Mouse (Mus musculus) right cerebral cortex, postnatal 4 days (tissue): ENCODE results near the gene Mob4.
"Not testable (repeated sequence)": the region's sequence is repeated elsewhere in the genome, so short reads cannot be mapped to it uniquely, and the experiment has no call there.

Experiments used
- DNase-seq: peaks from one replicate; pipeline ENCODE4 v3.0.0-alpha.2; 2022

Mob4 gene

DNA sequence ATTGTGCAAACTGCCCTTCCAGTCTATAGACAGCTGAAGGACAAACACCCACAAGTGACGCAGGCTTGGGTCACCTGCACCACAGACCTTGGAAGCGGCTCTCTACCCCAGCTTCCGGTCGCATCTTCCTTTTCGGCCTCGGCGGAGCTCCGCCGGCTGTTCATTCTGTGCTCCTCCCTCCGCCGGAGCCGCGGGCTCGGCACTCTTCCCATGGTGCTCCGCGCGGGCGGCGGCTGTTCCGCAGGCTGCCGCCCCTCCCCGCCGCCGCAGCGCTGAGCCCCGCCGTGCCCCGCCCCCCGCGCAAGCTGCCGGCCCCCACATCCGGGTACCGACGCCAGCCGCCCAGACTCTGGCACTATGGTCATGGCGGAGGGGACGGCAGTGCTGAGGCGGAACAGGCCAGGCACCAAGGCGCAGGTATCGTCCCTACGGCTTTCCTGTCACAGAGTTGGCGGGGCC lies at the start of gene Mob4:
Gene Mob4 (plus strand): TSS at position 289 of the 459 bp plus-strand sequence.
- peak; percentile 97 for DNase-seq

DNA sequence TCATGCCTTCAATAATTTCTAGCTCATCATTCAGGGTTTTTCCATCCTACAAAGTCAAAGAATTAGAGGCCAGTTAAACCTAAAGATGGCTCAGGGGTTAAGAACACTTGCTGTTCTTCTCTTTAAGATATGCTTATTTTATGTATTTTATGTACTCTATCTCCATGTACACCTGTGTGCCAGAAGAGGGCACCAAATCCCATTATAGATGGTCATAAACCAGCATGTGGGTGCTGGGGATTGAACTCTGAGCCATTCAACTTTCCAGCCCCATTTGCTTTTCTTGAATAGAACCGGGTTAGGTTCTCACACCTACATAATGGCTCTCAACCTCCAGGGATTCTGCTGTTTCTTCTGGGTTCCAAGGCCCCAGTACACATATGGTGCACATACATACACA lies 48.9 kb upstream of the Mob4 start:
- no peak for DNase-seq

DNA sequence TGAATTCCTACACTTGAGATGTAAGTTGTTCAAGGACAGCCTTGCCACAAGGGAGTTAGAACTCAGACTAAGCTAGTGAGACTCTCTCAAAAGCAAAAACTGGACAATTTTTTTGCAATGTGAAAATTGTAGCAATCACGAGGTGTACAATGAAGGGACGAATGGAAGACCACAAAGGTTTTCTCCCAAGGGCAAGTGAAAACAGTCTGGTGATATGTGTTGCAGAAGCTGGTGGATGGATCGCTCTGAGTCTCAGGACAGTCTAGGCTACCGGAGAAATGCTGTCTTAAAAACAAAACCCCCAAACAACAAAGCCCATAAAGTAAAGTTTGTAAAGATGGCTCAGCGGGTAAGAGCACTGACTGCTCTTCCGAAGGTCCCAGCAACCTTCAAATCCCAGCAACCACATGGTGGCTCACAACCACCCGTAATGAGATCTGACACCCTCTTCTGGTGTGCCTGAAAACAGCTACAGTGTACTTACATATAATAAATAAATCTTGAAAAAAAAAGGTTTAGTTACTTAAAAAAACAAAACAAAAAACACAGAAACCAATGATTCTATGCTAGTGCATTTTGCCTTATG lies 45.2 kb upstream of the Mob4 start:
- DNase-seq: no peak

DNA sequence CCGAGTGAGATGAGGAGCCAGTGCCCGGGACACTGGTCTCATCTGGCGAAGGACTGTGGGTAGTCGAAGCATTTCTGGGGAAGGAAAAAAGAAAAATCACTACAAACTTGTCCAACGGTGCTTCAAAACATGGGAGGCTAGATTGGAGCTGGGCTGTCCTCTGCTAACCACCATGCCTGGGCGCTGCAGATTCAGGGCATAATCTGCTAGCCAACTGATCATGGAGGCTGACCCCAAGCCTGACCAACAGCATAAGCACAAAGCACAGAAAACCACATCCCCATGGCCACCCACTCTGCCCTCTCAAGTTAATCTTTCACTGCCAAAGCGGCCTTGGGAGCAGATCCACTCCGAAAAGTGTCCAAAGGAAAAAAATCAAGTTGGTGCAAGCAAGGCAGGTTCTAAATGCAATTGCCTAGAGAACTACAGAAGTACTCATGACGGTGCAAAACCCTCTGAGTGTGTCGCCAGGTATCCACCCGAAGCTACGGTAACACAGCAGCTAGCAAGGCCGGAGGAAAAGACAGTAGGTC lies 44.1 kb upstream of the Mob4 start:
- no peak for DNase-seq

DNA sequence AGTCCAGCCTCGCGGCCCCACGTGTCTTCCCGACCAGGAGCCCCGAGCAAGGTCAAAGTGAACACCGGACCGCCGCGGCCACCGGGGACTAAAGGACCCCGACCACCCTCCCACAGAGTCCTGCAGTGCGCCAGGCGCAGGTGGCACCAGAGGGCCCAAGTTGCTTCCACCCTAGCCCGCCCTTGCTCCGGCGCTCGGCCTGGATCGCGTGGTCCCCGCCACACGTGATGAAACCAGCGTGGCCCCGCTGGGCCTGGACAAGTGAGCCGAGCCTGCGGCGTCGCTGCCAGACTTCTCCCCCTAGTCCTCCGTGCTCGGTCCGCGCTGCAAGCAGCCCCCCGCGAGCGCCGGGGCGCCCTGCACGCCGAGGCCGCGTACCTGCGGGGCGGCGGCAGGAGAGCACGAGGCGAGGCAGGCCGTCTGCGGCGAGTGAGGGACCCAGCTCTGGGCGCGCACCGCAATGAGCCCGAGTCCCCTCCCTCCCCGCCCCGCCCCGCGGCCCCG lies 43.6 kb upstream of the Mob4 start:
- peak; percentile 67 for DNase-seq

DNA sequence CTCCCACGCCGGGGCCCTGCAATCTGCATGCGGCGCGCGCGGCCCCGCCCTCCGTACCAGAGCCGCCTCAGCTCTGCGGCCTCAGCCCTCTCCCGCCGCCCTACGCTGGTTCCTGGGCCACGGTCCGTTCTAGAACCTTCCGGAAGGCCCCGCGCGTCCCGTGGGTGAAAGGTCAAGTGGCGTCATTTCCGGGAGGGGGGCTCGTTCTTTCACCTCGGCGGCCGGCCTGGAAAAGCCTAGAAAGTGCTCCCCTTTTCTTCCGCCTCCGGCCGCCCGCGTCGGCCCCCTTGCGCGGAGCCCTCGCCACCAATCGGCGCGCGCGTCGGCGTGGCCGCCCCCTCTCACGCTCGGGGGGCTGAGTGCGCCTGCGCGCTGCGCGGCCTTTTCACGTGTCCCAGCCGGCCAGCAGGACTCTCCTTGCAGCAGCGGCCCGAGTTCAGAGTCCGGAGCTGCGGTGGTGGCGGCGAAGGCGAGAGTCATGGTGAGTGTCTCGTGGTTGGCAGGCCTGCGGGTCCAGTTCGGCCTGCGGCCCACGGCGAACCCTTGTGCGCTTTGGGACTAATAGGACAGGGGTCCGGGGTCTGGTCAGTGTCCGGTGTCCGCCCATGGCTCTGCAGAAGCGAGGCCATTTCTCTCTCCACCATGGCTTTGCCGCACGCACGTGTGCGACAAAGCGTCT lies 43.0 kb upstream of the Mob4 start, which contains the start of the genes Hspe1 and Hspd1:
Gene Hspe1 (plus strand): TSS at position 201 of the 679 bp plus-strand sequence.
Gene Hspd1 (minus strand): TSS at position 312 of the 679 bp plus-strand sequence.
- peak; percentile 97 for DNase-seq

DNA sequence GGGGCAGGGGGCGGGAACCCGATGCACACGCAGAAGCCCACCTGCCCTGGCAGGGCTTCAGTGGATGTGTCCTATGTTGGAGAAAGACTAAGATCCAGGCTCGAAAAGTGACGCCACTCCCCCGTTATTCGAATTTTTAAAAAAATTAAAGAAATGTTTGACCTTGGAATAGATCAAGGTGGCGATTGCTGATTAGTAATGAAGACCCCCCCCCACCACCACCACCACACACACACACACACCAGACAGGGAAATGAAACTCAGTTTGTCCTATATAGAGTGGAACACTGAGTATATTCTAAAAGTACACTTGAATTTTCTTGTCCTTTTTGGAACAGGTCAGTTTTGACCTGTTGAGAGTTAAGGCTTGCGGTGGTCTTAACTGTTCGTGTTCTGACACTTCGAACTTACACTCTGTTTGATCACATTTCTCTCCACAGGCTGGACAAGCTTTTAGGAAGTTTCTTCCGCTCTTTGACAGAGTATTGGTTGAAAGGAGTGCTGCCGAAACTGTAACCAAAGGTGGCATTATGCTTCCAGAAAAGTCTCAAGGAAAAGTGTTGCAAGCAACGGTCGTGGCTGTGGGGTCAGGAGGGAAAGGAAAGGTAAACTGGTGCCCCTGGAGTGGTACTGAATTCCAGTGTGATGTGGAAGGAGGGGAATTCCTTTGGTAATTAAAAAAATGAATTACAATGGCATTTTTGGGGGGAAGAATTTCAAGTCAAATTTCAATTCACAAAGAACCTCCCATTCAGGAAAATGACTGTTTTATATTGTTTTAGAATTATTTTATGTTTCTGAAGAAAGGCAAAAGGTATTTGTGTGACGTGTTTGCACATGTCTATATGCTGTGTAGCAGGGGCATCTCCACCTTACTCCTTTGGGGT lies 42.2 kb upstream of the Mob4 start:
- DNase-seq: no peak

DNA sequence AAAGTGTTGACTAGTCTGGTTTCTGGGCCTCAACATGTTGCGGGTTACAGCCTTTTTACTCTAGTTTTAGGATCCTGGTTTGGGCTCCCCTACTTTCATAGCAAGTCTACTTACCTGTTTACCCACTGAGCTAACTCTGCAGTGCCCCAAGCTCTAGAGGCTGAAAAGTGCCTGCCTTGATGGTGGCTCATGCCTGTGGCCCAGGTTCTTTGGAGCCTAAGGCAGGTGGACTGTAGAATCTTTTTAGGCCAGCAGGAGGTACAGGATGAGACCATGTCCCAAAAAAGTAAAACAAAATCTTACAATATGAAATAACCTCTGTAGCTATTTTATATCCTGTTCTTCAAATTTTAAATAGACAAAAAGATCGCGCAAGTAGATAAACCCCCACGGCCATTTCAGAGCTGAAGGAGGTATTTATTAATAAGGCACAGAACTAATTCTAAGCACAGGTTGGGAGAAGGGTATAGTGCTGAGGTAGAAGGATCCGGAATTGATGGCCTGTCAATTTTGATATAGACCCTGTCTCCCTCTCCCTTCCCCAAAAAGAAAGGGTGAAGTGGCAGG lies 41.5 kb upstream of the Mob4 start:
- no peak for DNase-seq

DNA sequence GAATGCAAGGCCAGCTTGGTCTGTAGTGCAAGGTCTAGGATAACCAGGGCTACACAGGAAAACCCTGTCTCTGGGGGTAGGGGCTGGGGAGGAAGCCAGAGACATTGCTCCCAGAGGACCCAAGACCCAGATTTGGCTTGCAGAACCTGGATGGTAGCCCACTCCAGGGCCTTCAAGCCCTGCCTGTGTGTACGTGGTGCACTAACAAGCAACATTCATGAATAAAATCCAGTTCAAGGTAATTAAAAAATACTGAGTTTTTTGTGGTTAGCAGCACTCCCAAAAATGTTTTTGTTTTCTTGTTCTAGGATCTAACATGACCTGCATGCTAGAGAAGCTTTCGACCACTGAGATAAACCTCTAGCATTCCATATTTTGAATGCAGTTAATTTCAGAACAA lies 39.0 kb upstream of the Mob4 start:
- DNase-seq: no peak

DNA sequence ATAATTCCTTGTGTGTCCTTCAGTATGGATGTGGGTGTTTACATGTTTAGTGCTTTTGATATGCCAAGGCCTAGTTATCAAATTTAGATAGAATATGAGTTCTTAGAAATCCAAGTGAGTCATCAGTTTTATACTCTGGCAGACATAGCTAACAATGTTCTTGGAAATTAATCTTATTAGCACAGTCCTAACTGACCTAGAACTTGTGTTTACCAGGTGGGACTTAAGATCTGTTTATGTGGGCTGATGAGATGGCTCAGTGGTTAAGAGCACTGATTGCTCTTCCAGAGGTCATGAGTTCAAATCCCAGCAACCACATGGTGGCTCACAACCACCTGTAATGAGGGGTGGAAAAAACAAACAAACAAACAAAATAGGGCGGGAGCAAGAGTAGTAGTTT lies 38.6 kb upstream of the Mob4 start:
- no peak for DNase-seq

DNA sequence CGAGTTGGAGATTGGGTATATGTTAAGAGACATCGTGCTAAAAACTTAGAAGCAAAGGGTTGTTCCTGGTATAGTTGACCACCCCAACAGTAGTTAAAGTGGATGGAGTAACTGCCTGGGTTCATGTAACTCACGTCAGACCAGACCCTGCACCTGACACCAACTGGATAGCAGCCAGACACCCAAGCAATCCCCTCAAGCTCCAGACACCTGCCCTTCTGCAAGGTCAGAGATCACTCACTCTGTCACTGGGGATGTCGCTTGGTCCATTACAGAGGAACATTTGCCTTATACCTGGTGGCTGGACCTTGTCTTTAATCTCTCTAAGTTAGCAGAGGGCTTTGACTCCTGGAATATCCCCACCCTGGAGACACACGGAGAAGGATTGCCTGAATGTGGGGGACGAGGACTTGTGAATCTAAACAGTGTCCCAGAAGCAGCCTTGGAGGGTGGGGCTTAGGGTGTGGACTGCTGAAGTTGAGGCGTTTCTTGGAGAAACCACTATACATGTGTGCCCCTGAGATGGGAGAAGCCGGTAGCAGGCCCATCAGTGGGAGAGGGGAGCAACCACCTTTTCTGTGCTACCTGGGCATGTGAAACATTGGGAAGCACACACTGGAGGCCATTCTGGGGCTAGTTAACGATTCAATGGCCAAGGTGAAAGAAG lies 24.0 kb upstream of the Mob4 start:
- no peak for DNase-seq

DNA sequence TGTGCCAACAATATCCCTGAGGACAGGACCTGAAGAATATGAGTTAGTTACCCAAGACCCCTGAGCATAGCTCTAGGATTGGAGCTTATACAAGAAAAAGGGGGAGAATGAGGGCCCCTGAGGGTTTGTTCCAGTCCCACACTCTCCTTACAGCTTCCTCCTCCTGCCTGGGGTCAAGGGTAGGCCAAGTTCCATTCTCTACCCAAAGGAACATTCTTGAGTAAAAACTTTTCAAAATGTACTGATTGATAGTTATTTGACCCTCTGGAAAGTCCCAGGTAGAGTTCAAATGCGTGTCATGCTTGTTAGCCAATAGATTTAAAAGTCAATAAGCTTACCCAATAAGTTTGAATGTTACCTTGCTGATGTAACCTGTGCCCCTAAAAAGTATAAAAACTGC lies 23.4 kb upstream of the Mob4 start:
- no peak for DNase-seq

DNA sequence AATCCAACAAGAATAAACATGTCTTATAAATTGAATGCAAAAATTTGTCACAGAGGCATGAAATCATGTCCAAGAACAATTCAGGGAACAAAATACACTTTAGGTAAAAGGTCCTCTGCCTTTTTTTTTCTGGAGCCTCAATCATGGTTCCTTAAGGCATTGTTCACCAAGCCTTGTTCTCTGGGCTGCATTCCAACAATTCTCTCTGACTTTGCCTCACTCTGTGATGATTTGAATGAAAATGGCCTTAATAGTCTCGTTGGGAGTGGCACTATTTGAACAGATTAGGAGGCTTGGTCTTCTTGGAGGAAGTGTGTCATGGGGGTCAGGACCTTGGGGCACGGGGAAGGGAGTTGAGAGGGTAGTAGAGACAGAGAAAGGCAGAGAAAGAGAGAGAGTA lies 22.6 kb upstream of the Mob4 start:
- DNase-seq: no peak

DNA sequence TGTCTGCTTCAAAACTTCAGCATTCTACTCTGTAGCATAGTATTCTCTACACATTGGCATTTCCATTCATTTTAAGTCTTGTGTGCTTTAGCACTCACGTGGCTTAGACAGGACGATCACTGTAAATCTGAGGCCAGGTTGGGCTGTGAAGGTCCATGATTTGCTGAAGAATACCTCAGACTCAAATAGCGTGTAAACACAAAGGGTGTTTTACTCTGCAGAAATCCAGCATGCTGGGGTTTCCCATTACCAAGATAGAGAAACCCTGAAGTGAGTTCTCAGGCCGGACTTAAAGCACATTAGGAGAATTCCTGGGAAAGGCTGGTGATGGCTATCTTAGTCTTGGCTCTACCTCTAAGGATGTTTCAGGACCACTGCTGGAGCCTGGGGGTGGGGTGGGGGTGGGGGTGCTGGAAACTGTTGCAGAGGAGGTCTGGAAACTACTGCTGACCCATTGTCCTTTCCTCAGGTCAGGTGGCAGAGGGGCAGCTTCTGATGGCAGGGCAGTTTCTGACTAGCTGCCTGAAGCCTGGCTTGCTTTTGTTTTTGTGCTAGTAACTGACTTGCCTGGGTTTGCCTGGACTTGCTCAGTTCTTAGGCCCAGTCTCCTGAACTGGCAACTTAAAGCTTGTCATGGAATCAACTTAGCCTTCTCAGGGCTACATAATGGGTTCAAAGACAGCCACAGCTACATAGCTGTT lies 21.8 kb upstream of the Mob4 start:
- no peak for DNase-seq

DNA sequence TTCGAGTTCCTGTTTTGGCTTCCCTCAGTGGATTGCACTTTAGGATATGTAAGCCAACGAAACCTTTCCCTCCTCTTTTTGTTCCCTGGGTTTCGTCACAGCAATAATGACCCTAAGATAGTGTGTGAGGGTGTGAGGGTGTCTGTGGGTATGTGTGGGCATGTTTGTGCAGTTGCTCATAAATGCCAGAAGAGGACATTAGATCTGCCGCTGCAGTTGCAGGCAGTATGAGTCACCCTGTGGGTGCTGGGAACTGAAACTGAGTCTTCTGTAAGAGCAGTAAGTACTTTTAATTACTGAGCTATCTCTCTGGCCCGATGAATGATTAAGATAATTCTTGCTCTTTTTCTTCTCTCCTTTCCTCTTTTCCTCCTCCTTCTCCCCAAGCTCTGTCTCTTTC lies 8.0 kb upstream of the Mob4 start:
- DNase-seq: no peak

DNA sequence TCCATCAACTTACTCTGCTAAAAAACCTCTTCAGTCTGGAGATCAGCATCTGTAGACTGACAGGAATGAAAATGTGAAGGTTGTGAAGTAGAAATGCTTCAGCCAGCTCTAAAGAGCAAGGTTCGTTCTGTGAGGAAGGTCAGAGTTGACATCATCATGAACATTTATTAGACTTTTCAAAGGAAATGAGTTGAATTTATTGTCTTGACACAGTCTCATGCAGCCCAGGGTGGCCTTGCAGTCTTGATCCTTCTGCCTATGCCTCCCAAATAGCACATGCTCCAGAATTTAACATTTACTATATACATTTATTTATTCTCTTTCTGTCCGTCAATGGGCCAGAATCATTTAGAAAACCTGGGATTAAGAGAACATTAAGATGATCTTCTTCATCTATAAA lies 7.5 kb upstream of the Mob4 start:
- no peak for DNase-seq

DNA sequence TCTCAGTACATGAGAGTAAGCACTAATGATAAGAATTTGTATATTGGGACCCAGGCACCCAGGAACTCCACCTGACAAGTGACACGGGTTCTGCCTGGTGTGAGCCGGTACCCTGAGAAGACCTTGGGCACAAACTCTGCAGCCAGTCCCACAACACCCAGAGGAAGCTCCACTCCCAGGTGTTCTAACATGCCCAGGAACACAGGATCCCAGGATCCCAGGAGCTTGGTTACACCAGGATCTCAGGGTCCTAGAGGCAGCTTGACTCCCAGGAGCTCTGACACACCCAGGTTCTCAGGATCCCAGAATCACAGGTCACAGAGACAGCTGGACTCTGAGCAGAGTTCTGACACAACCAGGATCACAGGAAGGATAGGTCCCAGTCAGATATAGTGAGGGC lies 6.9 kb upstream of the Mob4 start:
- not testable (repeated sequence) for DNase-seq

DNA sequence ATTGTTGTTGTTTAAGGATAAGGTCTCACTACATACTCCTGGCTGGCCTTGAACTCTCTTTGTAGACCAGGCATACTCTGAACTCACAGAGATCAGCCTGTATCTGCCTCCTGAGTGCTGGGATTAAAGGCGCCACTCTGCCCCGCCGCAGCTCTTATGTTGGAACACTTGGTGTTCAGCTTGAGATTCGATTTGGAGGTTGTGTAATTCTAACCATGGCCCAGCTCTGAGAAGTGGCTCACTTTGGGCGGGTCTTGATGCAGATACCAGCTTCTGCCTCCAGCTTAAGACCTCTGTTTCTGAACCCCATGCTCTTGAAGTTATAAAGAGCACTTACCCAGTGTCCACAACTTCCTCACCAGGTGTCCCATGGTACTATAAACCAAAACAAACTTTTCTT lies 1.3 kb upstream of the Mob4 start:
- DNase-seq: no peak

DNA sequence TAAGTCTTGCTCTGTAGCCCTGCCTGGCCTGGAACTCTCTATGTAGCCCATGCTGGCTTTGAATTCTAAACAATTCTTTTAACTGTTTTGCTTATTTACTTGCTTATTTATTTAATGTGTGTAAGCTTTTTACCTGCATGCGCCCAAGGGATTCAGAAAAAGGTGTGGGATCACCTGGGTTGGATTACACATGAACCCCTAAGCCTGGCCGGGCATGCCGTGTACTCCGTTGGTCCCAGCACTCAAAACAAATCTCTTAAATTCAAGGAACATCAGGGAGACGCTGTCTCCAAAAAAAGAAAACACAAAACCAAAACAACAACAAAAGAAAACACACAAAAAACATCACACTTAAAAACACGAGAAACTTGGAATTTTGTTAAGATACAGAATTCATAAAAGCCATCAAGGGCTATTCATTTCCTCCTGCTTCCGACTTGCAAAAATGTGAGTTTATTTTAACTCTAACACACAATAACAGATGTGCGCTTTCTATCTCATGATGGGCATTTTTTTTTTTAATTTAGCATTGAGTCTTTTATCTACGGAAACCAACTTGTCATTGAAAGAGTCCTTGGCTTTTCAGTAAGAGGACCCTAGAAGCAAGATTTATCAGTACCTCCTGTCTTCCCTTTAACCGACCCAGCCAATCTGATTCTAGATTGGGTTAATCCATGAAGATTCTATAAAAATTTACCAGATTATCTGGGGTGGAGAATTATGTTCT lies 678 bp upstream of the Mob4 start:
- DNase-seq: no peak

DNA sequence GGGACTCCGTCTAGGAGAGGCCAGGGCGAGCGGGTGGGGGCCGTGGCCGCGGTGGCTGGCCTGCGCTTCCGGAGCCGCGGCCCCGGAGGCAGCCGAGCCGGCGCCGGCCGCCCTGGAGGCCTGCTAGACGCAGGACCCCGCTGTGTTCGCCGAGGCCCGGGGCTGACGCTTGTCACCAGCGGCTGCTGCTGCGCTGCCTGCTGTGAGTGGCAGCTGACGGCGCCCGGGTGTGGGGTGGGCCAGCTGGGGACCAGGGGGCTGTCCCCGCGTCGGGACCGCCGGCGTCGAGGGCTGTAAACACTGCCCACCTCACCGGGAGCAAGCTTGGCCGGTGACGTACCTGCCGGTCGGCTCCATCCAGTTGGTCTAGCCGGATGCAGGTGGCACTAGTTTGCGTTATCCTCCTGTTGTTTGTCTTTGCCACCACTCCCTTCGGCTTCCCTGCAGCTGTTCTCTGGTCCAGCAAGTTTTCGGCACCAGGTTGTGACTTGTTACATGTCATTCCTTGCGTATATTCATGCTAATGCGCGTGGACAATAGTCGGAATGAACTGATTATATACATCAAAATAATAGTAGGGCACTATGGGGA lies 488 bp downstream of the Mob4 start:
- DNase-seq: peak; percentile 56

DNA sequence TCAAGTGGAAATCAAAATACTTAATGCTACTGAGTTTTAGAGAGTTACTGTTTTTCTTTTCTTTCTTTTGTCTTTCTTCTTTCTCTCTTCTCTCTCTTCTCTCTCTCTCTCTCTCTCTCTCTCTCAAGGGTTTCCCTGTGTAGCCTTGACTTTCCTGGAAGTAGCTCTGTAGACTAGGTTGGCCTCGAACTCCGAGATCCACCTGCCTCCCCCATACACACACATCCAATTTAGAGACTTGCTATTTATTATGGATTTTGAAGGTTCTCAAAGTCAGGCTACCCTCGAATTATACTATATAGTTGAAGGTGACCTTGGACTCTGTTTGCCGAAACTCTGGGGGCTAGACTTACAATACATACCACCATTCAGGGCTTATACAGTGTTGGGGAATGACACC lies 1.3 kb downstream of the Mob4 start:
- DNase-seq: no peak
